Mouse (Mus musculus): ENCODE measurements at regions not wholly inside any gene's neighbourhood (a gene's known extent, or its start where the extent isn't known, plus 50 kb on each side); places are given as distances from the start of the nearest gene placed in this dataset.
"Not testable (repeated sequence)": the region's sequence is repeated elsewhere in the genome, so short reads cannot be mapped to it uniquely, and the experiment has no call there.

- no peak for ATAC-seq (replicated peaks; ENCODE audit: low FRiP score, poor library complexity, severe bottlenecking)
These were observed 922.5 kb downstream of the Robo1 start for GRCm38 (mm10) chr16:73230599-73230998.

GRCm38 (mm10) chr16:73217555-73217954 lies 909.4 kb downstream of the Robo1 start:
- no peak for ATAC-seq (replicated peaks; ENCODE audit: low FRiP score, poor library complexity, severe bottlenecking)

DNA sequence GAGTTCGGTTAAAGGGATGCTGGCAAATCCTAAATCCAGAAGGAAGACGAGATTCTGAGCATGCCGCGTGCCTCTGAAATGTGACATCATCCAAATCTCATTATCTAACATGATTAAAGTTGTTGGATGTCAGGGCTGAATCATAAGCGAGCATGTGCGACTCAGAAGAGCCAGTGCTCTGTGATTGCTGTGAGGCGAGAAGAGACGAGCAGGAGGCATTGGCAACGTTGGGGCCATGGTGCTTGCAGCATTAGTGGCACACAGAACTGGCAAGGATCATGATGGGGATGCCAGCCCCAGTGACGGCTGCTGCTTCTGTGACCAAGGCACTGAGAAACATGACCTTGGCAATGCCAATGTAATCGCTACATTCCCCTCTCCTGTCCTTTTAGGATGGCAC lies 895.4 kb downstream of the Robo1 start:
- ATAC-seq (replicated peaks; ENCODE audit: low FRiP score, poor library complexity, severe bottlenecking), result no peak

- no peak for ATAC-seq (replicated peaks; ENCODE audit: low FRiP score, poor library complexity, severe bottlenecking)
These were observed 892.9 kb downstream of the Robo1 start for GRCm38 (mm10) chr16:73200991-73201390.

DNA sequence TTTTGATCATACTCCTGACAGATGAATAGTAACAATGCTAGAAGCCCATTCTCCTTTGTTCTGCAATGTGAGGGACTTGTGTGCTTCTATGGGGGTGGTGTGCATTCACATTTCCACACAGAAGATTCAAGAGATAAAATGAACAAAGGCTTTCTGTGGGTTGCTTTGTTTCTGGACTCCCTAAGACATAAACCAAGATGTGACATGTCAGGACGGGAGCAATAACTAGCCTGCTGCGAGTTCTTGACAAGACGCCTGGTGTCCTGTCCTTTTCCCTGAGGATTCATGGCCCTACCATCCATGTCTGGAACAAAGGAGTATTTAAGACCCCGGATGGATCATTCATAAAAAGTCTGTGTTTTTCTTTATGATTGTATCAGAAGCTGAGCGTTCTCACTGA lies 874.7 kb downstream of the Robo1 start:
- no peak for ATAC-seq (replicated peaks; ENCODE audit: low FRiP score, poor library complexity, severe bottlenecking)

DNA sequence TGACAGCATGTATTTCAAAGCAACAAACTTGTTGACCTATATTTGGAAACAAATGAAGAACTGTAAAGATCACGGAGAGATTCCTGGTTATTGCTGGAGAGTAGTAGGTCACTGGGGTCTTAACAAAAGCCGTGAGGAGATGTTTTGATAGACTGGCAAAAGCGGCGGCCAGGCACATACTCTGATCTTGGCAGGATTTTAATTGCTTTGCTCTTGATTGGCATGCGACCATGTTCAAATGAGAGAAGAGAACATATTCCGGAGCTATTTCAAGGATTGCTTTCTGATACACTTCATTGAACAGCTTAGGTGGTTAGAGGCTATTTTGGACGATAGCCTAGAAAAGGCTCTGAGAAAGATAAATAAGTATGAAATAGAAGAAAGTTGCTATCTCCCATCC lies 874.2 kb downstream of the Robo1 start:
- no peak for ATAC-seq (replicated peaks; ENCODE audit: low FRiP score, poor library complexity, severe bottlenecking)

GRCm38 (mm10) chr16:73155447-73155846 lies 847.3 kb downstream of the Robo1 start:
- no peak for ATAC-seq (replicated peaks; ENCODE audit: low FRiP score, poor library complexity, severe bottlenecking)

GRCm38 (mm10) chr16:73127927-73128326 lies 819.8 kb downstream of the Robo1 start:
- ATAC-seq (replicated peaks; ENCODE audit: low FRiP score, poor library complexity, severe bottlenecking), result not testable (repeated sequence)

- ATAC-seq (replicated peaks; ENCODE audit: low FRiP score, poor library complexity, severe bottlenecking), result no peak
These were observed 812.5 kb downstream of the Robo1 start for GRCm38 (mm10) chr16:73120568-73120967.

GRCm38 (mm10) chr16:73117338-73117737 lies 809.2 kb downstream of the Robo1 start:
- no peak for ATAC-seq (replicated peaks; ENCODE audit: low FRiP score, poor library complexity, severe bottlenecking)

- ATAC-seq (replicated peaks; ENCODE audit: low FRiP score, poor library complexity, severe bottlenecking), result no peak
These were observed 799.9 kb downstream of the Robo1 start for GRCm38 (mm10) chr16:73108021-73108452.

- ATAC-seq (replicated peaks; ENCODE audit: low FRiP score, poor library complexity, severe bottlenecking), result no peak
These were observed 799.5 kb downstream of the Robo1 start for GRCm38 (mm10) chr16:73107608-73108007.

GRCm38 (mm10) chr16:73105496-73105895 lies 797.4 kb downstream of the Robo1 start:
- ATAC-seq (replicated peaks; ENCODE audit: low FRiP score, poor library complexity, severe bottlenecking), result no peak

DNA sequence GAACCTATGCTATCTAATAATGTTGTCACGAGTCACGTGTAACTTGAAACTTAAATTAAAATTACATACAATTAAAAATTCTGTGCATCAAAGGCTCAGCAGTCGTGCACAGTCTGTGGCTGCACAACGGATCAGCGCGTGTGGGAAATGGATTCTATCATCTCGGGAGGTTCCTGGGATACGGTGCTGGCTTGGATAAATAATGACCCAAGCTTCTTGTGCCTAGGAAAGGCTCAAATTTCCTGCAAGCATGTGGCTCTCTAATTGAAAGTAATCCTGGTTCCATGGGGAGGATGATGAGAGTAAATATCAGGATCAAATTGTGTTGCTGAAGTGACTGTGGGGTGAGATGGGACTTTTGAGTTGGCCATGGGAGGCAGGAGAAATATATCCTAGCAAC lies 792.2 kb downstream of the Robo1 start:
- ATAC-seq (replicated peaks; ENCODE audit: low FRiP score, poor library complexity, severe bottlenecking), result no peak

DNA sequence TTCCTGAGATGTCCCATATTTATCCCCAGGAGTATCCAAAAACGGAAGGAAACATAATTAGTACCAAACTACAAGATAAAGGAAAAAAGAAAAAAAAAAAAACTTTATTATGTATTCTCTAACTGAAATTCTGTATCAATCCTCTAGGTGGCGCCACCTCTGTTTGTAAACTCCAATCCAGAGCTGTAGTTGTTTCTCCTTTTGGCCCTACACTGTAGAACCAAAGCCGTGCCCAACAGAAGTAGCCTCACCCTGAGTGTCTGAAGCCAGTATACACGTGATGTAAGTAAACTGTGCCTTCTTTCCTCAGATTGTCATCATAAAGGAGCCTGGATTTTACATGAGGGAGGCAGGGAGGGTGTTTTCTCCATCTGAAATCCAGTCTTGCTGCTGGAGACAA lies 790.7 kb downstream of the Robo1 start:
- no peak for ATAC-seq (replicated peaks; ENCODE audit: low FRiP score, poor library complexity, severe bottlenecking)

GRCm38 (mm10) chr16:73097176-73097575 lies 789.1 kb downstream of the Robo1 start:
- no peak for ATAC-seq (replicated peaks; ENCODE audit: low FRiP score, poor library complexity, severe bottlenecking)

- ATAC-seq (replicated peaks; ENCODE audit: low FRiP score, poor library complexity, severe bottlenecking), result no peak
These were observed 788.3 kb downstream of the Robo1 start for GRCm38 (mm10) chr16:73096091-73097083.
